Mouse (Mus musculus) adrenal gland, postnatal 4 days (tissue): ENCODE data around the gene Nfe2l2. TPM values are rescaled to one million over a fixed set of nuclear protein-coding genes. Genes with fewer than 3 reads are reported as not detected.
"Not testable (repeated sequence)": the region's sequence is repeated elsewhere in the genome, so short reads cannot be mapped to it uniquely, and the experiment has no call there.

ENCODE experiments used
- DNase-seq, 2 experiments: peaks; one replicate each; pipeline ENCODE4 v3.0.0; 2021 to 2022; ENCODE audit warnings: low spot score in 2 of 2, mixed read lengths in 2 of 2
- total RNA-seq, 2 experiments: library from RNA; stranded (reverse); gene quantifications; 2 replicates each; pipeline ENCODE4 v1.2.3; 2021

Nfe2l2 gene
- total RNA-seq, 2 experiments from 2014 or later, result 71.3 to 80.4 TPM

DNA sequence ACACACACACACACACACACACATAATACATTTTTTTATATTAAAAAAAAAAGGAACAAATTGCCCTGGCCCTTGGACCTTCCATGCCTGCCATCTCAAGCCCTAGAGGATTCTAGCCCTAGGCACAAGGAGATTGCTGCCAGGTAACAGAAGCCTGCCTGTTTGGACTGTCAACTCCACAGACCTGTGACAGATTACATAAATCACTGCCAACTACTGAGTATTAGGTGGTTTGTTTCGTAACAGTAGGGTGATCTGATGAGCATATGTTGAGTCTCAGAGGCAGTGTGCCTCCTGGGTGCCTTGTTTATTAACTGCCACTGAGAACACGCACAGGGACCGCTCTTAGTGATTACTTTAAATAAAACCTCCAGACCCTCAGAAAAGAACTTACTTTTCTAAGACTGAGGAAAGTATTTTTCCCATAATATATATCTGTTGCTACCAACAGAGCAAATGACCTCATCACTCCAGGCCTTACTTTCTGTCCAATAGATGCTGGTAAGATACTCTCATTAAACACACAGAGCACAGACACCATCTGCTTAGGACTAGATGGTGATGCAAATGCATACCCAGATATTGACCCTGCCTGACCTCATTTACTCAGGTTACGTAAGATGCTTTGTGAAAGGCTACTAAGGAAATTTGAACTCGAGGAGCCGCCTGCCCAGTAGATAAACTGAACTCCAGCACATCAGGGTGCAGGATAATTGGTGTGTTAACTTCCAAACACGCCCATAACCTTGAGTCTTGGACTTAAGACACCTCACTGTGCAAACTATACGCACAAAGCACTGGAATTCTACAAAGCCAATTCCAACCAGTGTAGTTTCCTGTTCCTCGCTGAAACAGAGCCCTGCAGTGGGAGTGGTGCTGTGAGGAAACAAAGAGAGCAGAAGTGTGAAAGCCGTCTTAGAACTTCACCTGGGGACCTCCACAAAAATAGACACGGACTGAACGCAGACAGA is 11.9 kb upstream of the Nfe2l2 start:
- DNase-seq, result no peak

DNA sequence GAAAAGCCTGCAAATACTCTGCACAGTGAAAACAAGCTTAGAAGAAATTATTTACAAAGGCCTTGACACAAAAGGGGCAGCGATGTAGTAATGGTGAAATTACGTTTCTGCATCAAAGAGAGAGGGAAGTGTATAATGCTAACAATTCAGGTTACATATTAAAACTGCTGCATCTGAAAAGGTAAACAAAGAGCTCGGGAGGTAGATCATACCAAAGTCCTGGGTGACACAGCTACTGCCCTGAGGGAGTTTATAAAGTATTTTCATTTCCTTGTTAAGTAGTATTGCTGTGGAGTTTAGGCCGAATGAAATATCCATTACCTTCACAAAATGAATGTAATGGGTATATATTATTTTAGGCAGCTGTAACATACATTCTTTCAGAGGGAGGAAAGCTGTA is 10.3 kb upstream of the Nfe2l2 start:
- DNase-seq, result no peak

GRCm38 (mm10) chr2:75713083-75713482 is 8.6 kb upstream of the Nfe2l2 start:
- no peak for DNase-seq

GRCm38 (mm10) chr2:75707420-75707819 is 3.0 kb upstream of the Nfe2l2 start:
- no peak for DNase-seq

GRCm38 (mm10) chr2:75706435-75706834 is 2.0 kb upstream of the Nfe2l2 start:
- no peak for DNase-seq

GRCm38 (mm10) chr2:75705162-75705752 is 816 bp upstream of the Nfe2l2 start:
- no peak for DNase-seq

- peak; percentile 70 to 86 for DNase-seq
These were observed 863 bp downstream of the Nfe2l2 start for GRCm38 (mm10) chr2:75703375-75704181.

GRCm38 (mm10) chr2:75702588-75702976 is 1.9 kb downstream of the Nfe2l2 start:
- no peak for DNase-seq

GRCm38 (mm10) chr2:75701822-75702587 is 2.4 kb downstream of the Nfe2l2 start:
- no peak for DNase-seq

DNA sequence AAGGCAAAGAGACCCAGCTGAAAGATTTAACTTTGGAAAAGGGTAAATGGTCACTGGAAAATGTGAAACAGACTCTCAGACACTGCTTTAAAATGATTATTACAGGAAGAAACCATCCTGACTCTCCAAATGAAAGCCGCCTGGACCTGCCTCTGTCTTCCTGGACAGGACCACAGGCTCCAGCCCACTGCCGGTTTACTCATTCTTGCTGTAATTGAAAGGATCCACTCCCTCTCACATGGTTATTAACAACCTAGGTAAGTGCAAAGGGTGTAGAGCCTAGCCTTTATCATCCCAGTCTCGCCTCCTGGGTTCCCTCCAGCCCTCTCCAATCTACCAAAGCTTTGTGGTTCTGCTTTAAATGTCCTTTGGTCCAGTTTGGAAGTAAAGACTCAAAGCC is 3.2 kb downstream of the Nfe2l2 start:
- DNase-seq, result no peak

DNA sequence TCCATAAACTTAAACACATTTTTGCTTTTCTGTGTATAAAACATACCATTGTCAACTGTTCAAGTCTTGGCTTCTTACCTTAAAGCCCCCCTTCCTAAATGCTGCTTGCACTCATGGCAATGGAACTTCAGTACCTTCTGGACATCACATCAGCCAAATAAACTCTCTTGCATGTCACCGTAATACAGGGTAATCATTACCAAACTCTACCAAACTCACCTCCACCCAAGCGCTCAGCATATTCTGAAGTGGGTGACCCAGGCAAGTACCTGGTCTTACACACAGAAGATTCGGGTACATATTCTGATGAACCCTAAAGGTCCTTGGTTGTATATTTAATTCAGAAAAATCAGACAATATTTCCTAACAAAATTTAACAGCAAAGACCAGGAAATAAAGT is 3.9 kb downstream of the Nfe2l2 start:
- no peak for DNase-seq

DNA sequence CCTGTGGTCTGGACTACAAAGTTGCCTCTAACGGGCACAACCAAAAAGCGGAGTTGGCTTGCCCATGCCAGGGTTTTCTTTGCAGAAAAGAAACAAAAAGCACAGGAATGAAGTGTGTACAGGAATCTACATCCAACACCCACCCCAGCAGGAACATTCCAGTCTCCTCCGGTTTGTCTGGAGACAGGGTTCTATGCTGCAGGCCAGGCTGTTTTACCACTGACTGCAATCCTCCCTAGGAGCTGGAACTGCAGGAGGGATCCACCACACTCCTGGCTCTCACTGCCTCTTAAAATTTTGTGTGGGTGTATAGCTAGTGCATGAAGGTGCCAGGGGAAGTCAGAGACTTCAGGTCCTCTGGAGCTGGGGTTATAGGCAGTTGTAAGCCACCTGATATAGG is 5.6 kb downstream of the Nfe2l2 start:
- DNase-seq, result no peak

DNA sequence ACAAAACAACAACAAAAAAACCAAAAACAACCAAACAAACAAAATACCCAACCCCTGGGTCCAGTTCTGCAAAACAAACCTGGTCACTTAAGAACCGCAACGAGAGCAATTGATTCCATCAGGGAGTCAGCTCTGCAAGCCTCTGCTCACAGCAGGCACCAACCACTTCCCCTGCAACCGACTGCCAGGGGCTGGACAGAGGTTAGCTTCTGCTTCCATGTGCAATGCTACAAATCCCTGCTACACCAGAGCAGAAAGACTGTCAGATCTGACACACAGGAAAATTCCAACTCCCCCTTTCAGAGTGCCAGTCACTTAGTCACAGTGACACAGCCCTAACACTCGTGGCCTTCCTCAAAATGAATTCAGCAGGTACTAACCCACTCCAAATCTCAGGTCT is 6.4 kb downstream of the Nfe2l2 start:
- DNase-seq, result no peak

DNA sequence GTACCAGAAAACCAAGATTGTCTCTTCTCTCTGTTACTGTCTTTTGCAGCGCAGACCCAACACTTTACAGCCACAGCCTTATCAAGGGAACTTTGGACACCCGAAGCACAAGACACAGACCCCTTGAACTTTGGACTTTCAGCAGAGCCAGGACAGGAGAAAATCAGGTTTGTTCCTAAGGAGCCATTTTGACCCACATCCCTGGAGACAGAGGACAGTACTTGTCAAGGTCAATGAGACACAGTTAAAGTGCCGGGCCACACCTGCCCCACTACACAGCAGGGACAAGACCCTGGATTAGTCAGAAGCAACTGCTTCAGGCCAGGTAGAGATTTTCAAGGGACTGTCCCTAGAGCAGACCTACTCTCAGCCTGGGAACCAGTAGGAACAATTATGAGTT is 7.2 kb downstream of the Nfe2l2 start:
- DNase-seq, result no peak

DNA sequence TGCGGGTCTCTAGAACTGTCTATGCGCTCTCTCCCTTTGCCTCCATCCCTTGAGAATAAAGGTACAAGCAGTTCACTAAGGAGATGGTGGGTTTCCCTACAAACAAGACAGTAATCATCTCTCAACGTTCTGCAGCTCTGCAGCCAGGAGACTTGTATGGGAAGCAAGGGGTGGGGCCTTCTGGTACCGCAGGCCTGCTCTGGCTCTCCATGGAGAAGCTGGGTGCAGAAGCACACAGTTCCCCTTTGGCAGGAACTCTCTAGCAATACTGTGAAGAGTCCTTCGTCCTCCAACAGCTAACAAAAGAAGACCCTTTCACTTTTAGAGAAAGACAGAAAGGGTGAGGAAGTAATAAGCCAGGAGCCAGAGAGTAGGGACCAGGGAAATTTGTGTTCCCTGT is 8.1 kb downstream of the Nfe2l2 start:
- DNase-seq, result no peak

- DNase-seq, result no peak
These were observed 8.6 kb downstream of the Nfe2l2 start for GRCm38 (mm10) chr2:75695676-75696350.

DNA sequence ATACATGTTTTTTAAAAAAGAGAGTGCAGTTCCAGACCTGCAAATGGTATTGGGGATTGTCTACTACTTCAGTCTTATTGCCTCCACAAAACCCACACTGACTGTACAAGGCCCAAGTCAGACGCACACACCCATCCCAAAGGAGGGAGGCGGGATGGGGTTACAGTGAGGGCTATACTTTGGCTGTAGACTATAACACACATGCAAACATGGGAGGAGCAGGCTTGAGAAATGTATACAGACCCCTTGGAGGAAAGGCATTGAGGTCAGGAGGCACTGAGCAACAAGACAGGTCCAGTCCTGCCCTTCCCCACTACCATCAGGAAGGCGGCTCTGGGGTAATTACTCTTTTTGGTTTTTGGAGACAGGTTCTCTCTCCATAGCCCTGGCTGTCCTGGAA is 9.5 kb downstream of the Nfe2l2 start:
- DNase-seq, result not testable (repeated sequence)

DNA sequence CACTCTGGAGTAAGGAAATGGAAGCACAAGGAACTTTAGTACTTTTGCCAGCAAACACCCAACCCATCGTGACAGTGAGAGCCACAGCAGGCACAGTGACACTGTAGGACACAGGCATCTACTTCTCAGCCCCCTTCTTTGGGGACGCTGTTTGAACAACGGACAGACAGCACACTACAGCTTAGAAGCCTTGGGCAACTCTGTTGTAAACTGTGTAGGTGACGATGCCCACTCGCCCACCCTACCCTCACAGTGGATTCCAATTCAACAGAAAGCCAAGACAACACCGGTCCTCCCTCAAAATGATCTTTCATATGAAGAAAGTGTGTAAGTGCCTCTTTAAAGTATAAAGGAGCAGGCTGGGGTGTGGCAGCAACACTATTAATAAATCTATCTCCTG is 12.1 kb downstream of the Nfe2l2 start:
- no peak for DNase-seq

GRCm38 (mm10) chr2:75691316-75691715 is 13.1 kb downstream of the Nfe2l2 start:
- no peak for DNase-seq

GRCm38 (mm10) chr2:75690656-75691055 is 13.8 kb downstream of the Nfe2l2 start:
- DNase-seq, result no peak
